Comparison of ENCODE assay signal across 8 mouse cellular contexts in the genomic region with DNA sequence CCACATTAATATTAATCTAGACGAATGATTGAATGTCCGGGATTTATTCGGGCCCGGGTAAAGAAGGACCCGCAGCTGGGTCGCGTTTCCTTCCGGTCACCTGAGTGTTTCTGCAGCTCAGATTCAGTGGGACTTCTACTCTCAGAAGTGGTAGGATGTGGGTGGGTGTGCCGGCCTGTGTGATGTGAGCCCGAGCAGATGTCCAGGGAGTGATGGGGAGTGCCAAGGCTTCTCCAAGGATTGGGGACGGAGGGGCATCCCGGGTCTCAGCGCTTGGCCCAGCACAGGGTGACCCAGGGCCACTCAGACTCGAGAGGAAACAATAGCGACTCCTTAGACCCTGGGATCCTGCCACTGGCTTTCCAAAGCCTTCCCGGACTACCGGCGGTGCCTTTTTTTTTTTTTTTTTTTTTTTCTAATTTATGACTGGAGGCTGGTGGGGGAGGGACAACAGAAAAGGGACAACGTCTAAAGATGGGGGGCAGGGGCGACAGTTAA. TPM values are rescaled to one million over a fixed set of nuclear protein-coding genes. Genes with fewer than 3 reads are reported as not detected.
DNase-seq lines count a peak whose midpoint lies in the region; ATAC-seq and TF ChIP-seq lines count a peak whose summit lies in the region.

A gene (plus strand): TSS at position 497 of the 498 bp plus-strand sequence.

- peak within 1 kb of the TSS; percentile 84 for H3K9ac ChIP-seq in hindbrain, embryonic 12.5 days
- H3K9ac ChIP-seq in limb, embryonic 14.5 days (ENCODE audit: low read depth, low read length, severe bottlenecking), result peak within 1 kb of the TSS; percentile 58

- peak within 1 kb of the TSS; percentile 72 for H3K4me2 ChIP-seq in hindbrain, embryonic 12.5 days (replicated peaks)
- H3K4me2 ChIP-seq in limb, embryonic 14.5 days (replicated peaks; ENCODE audit: low read depth, low read length, severe bottlenecking), result peak within 1 kb of the TSS; percentile 97

- TF ChIP-seq CTCF in lung, adult 2 months (IDR thresholded peaks at IDR 0.05; ENCODE audit: insufficient read depth, low read length), result no peak
- no peak for TF ChIP-seq CTCF in olfactory bulb, adult 2 months (IDR thresholded peaks at IDR 0.05; ENCODE audit: insufficient read depth, low read depth, low read length)

- TF ChIP-seq POLR2A in lung, adult 2 months (IDR thresholded peaks at IDR 0.05; ENCODE audit: borderline replicate concordance, extremely low read depth, low read depth, low read length), result no peak
- no peak for TF ChIP-seq POLR2A in limb, embryonic 14.5 days (IDR thresholded peaks at IDR 0.05; ENCODE audit: borderline replicate concordance, extremely low read depth, insufficient read depth, insufficient read length)
- TF ChIP-seq POLR2A in olfactory bulb, adult 2 months (IDR thresholded peaks at IDR 0.05; ENCODE audit: insufficient read depth, low read depth, low read length), result no peak

- no peaks in the 10 kb centered on the region; the same call in 1 of the 2 replicates for H3K4me1 ChIP-seq in lung, adult 2 months (ENCODE audit: control insufficient read depth, insufficient read depth, low read length)
- peaks cover 52% of the 10 kb centered on the region for H3K4me1 ChIP-seq in hindbrain, embryonic 12.5 days
- peaks cover 11% of the 10 kb centered on the region for H3K4me1 ChIP-seq in limb, embryonic 14.5 days (ENCODE audit: control insufficient read depth, insufficient read depth, low read length)
- peaks cover 13% of the 10 kb centered on the region for H3K4me1 ChIP-seq in olfactory bulb, adult 2 months (ENCODE audit: control insufficient read depth, insufficient read depth, low read length)

- DNase-seq in lung, adult 2 months, result no peak
- no peak for DNase-seq in lung, postnatal 25 days (ENCODE audit: low spot score)
- DNase-seq in embryo, embryonic 10.5 days (ENCODE audit: low spot score), result peak; percentile 56
- no peak for DNase-seq in limb, embryonic 14.5 days (ENCODE audit: low spot score)
- DNase-seq in urinary bladder, adult 18-20 months (ENCODE audit: low spot score in 2 of 2), result no peak
- DNase-seq in thymus, postnatal 10 days (ENCODE audit: low spot score in 2 of 2), result no peak

- no peaks in the 10 kb centered on the region for H3K36me3 ChIP-seq in hindbrain, embryonic 12.5 days
- H3K36me3 ChIP-seq in limb, embryonic 14.5 days (ENCODE audit: control insufficient read depth, insufficient read depth, low read length), result no peaks in the 10 kb centered on the region

- WGBS in lung, adult 2 months, result 2% methylated on average over 20 of the region's 20 CpGs
- WGBS in hindbrain, embryonic 12.5 days, result under 1% methylated on average over 20 of the region's 20 CpGs
- WGBS in limb, embryonic 14.5 days, result under 1% methylated on average over 20 of the region's 20 CpGs
- WGBS in olfactory bulb, adult 2 months, result 3% methylated on average over 20 of the region's 20 CpGs

- peak within 1 kb of the TSS; percentile 63 for H3K4me3 ChIP-seq in lung, adult 2 months (replicated peaks; ENCODE audit: extremely low read depth, low read depth, low read length)
- H3K4me3 ChIP-seq in hindbrain, embryonic 12.5 days, result peak within 1 kb of the TSS; percentile 74
- peak within 1 kb of the TSS; percentile 66 for H3K4me3 ChIP-seq in limb, embryonic 14.5 days (replicated peaks; ENCODE audit: low read length)
- H3K4me3 ChIP-seq in olfactory bulb, adult 2 months (ENCODE audit: insufficient read depth, low read depth, low read length), result peak within 1 kb of the TSS; percentile 68

- H3K9me3 ChIP-seq in hindbrain, embryonic 12.5 days (replicated peaks), result no peaks in the 10 kb centered on the region
- no peaks in the 10 kb centered on the region for H3K9me3 ChIP-seq in limb, embryonic 14.5 days (ENCODE audit: control insufficient read depth, low read length)

- H3K27ac ChIP-seq in hindbrain, embryonic 12.5 days, result peak within 1 kb of the TSS; percentile 94
- H3K27ac ChIP-seq in limb, embryonic 14.5 days (replicated peaks; ENCODE audit: low read depth, low read length), result no peak within 1 kb of the TSS
- peak within 1 kb of the TSS; percentile 66 for H3K27ac ChIP-seq in olfactory bulb, adult 2 months (ENCODE audit: insufficient read depth, low read depth, low read length)

- peak; percentile 58 for ATAC-seq in hindbrain, embryonic 12.5 days (ENCODE audit: low FRiP score)
- no peak for ATAC-seq in limb, embryonic 14.5 days (ENCODE audit: low FRiP score, low read depth)

- peaks cover 9% of the 10 kb centered on the region; the same call in 1 of the 2 replicates for H3K27me3 ChIP-seq in hindbrain, embryonic 12.5 days
- peaks cover 44% of the 10 kb centered on the region for H3K27me3 ChIP-seq in limb, embryonic 14.5 days (ENCODE audit: control insufficient read depth, insufficient read depth, low read length)

RNA-seq across cellular contexts. Expression of the gene that starts here (rescaled TPM):
- 1.4 and 1.5 TPM in 2 replicates for polyA plus RNA-seq in lung, adult 2 months (2012; rRNA removed)
- 15.3 and 17.4 TPM in 2 replicates for polyA plus RNA-seq in hindbrain, embryonic 12.5 days (2016; fragmentation: Nextera tagmentation; extraction: Ambion mirVana)
- 1.6 and 2.0 TPM in 2 replicates for polyA plus RNA-seq in limb, embryonic 14.5 days (2012; rRNA removed)
- 0.89 and 1.6 TPM in 2 replicates for polyA plus RNA-seq in limb, embryonic 14.5 days (2014; fragmentation: Nextera tagmentation; extraction: Ambion mirVana)
- 685 and 1,636 TPM in 2 replicates for polyA plus RNA-seq in olfactory bulb, adult 2 months (2012; ENCODE audit: insufficient read depth, insufficient read length, low replicate concordance, missing spikeins)

Comparison
In these comparisons a context has a peak if more than half of its experiments do, and no peak if none do; other contexts are left out.
1. RNA of the gene that starts here (polyA plus RNA-seq): 685 to 1,636 TPM in olfactory bulb, adult 2 months; 15.3 to 17.4 TPM in hindbrain, embryonic 12.5 days, 0.89 to 2.0 TPM in limb, embryonic 14.5 days and 1.4 to 1.5 TPM in lung, adult 2 months; every median in the first group is over 10 times any median in the second.
2. Peak in every context shown above with its lines, with median percentiles within 50 percentile points of each other: H3K4me3 ChIP-seq.